Mouse (Mus musculus) brain, adult 2 months (tissue): ENCODE data around the gene Tatdn2.
"Not testable (repeated sequence)": the region's sequence is repeated elsewhere in the genome, so short reads cannot be mapped to it uniquely, and the experiment has no call there.

ENCODE experiments used
- DNase-seq: peaks from one replicate; pipeline ENCODE4 v3.0.0; 2011; ENCODE audit warnings: low read depth, low spot score

Gene Tatdn2

DNA sequence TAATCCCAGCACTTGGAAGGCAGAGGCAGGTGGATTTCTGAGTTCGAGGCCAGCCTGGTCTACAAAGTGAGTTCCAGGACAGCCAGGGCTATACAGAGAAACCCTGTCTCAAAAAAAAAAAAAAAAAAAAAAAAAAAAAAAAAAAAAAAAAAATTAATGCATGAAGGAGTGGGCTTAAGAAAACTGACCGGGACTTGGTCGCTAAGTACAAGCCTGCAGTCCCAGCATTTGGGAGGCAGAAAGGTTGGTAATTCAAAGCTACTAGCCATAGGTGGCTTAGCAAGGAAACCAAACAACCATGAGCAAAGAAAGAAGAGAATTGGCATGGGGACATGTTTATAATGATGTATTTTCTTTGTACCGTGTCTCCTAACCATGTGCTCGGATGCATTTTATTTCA is 16.5 kb downstream of the Tatdn2 start:
- not testable (repeated sequence) for DNase-seq

DNA sequence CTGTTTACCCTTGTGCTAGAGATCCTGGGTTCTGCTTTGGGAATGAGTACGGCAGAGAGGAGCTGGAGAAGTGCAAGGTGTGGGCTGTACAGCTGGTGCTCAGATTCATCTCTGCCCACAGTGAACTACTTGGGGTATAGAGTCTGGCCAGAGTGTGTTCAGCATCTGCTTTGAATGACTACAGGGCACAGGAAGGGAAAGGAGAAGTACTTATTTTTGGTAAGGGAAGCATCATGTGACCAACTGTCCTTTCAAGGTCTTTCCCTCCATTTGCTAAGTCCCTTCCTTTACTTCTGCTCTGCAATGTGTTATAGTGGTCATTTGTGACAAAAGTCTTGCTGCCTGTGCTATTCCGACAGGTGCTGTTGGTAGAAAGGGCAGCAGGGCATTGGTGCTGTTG is 17.4 kb downstream of the Tatdn2 start:
- peak; percentile 52 for DNase-seq

DNA sequence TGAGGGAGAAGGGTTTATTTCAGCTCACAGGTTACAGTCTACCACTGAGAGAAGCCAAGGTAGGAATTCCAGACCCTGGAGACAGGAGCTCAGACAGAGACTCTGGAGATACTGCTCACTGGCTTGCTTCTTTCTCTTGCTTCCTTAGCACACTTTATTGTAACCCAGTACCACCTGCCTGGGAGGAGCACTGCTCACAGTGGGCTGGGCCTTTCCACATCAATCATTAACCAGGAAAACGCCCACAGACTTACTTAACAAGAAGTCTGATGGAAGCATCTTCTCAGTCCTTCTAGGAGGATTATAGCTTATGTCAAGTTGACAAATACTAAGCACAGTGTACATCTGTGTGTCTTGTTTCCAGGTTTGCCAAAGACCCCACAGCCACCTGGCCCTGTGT is 17.9 kb downstream of the Tatdn2 start:
- DNase-seq = no peak

DNA sequence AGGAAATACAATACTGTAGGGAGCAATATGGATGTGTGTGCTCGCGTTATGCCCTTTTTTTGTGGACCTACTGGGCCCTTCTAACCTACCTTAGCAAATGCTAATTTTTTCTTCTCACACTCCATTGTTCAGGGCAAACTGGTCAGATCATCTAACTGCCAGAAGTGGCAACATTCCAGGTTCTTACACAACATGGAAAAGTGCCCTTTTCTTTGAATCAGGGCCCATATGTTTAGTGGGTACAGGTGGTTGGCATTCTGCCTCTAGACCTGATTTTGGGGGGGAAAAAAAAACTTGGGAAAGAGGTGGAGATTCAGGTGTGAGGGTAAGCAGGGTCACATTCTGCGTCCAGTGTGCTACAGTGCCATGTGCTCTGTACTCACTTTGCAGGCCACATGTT is 20.7 kb downstream of the Tatdn2 start:
- peak; percentile 75 for DNase-seq

DNA sequence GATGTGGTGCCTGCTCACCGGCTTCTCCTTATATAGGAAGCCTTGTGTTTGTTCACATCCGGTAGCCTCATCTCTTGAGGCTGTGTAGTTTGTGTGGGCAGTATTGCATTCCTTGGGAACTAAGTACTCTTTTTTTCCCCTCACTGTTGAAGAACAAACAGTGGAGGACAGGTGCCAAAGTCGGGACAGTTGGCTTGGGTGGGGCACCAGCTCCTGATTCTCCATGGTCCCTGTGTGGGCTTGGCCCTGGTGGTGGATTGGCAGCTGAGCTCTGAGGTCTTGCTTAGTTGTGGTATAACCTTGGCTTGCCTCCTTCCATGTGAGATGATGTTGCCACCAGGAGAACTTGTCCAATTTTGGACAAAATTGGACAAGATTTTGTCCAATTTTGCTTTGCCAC is 23.0 kb downstream of the Tatdn2 start, which contains the start of gene Ghrl:
Gene Ghrl (minus strand): TSS at position 3 of the 400 bp plus-strand sequence.
- DNase-seq = no peak

DNA sequence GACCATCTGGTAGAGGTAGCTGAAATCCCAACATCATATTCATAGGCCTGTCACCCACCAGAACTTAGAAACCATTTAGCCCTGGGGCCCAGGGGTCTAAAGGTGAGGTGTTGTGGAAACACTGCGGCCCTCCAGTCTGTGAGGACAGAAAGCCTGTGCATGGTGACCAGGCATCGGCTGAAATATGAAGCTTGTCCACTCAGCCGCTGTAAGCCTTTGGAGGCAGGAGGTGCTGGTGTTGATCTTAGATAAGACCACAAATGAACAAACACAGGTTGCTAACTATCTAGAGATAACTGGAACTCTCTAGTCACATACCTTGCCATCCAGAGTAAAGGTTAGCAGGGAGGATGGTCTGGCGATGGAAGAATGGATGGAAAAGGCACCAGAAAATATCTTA is 24.2 kb downstream of the Tatdn2 start:
- no peak for DNase-seq

DNA sequence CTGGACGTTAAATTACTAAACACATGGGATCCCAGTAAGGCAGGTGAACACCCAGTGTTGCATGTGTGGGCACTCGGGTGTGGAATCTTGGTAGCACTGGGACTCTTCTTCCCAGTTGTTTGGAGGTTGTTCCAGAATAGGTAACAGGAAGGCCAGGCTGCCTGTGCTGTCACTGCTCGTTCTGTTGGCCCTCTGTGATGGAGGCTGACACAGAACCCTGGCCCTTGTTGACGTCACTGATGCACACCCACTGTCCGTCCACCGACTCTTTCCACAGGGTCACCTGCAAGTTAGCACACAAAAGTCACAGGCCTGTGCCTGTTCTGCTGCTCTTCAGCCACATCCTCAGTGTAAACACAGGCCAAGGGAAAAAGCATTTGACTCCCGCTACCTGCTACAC is 31.3 kb downstream of the Tatdn2 start:
- DNase-seq = no peak

DNA sequence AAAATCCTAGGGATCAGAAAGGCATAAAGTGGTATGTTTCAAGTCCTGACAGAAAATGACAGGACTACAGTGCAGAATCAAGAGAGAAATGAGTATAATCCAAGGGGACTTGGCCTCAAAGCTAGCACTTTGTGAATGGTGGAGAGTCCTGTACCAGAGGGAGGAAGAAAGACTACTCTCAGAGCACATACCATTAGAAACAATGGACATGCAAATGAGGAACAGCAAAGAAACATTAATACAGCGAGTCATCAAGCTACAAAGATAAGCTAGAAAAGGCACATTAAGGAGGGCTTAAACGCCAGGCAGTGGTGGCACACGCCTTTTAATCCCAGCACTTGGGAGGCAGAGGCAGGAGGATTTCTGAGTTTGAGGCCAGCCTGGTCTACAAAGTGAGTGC is 34.4 kb downstream of the Tatdn2 start:
- DNase-seq = no peak

DNA sequence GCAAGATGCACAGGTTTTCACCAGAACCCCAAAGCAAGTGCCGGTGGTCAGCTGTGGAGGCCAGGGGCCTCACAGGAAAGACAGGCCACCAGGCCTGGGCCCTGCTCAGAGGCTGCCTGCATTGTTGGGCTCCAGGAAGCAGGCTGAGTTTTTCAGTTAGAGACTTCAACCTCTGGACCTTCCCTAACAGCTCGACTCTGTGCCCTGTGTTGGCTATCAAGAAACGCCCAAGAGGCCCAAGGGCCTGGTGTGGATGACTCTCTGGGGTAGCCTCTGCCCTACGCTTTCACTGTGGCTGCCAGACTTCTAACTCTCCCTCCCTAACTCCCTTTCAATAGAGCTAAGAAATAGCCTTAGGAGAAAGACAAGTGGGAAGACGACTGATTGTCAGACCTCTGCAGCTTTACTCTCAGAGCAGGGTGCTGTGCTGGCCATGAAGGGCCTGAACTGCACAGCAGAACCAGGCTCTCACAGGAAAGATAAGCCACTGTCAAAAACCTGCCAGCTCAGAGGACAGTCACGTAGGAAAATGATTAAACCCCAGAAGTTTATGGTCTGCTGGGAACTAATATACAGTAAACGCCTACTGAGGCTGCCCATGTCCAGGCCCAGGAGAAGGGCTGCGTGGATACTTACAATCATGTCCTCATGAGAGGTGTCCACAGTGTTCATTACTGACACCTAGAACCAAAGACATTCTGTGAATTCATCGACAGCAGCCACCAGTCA is 40.6 kb downstream of the Tatdn2 start:
- DNase-seq = no peak

DNA sequence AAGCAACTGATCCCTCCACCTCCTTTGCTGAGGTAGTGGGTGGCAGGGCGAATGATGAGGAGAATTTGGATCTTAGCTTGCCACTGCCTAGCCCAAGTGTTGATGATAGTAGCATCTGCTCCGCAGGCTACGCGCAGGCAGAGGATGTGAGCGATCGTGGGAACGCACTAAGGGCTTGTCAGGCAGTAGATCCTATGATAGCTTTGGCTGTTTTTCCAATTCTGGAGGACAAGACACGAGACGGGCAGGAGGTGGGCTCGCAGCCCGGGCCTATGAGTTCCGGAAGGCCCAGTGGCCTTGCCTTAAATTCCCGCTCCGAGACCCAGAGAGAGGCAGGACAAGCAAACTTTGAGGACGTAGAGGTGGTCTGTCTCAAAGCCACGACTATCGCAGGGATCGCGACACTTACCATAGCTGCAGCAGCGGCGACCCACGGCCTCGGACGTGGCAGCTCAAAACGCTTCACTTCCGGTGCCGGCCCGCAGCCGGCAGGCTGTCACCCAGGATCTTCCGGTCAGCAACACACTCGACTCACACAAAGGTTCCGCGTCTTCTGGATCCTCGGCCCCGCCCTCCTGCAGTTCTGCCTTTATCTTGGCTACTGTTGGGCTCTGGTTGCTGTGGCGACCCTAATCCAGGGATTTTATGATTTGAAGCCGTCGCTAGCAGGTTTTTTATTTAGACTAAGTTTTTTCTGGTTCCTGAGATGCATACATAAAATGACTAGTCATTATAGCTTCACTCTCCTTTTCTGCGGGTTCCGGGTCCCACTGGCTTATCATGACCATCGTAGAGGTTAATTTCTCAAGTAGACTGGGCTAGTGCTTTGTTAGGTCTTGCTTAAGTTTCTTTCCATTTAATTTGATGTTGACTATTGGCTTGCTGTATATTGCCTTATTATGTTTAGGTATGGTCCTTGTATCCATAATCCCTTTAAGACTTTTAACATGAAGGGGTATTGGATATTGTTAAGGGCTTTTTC is 43.7 kb downstream of the Tatdn2 start, which contains the start of gene Sec13:
Gene Sec13 (minus strand): TSS at position 508 of the 982 bp plus-strand sequence.
- peak; percentile 96 for DNase-seq

DNA sequence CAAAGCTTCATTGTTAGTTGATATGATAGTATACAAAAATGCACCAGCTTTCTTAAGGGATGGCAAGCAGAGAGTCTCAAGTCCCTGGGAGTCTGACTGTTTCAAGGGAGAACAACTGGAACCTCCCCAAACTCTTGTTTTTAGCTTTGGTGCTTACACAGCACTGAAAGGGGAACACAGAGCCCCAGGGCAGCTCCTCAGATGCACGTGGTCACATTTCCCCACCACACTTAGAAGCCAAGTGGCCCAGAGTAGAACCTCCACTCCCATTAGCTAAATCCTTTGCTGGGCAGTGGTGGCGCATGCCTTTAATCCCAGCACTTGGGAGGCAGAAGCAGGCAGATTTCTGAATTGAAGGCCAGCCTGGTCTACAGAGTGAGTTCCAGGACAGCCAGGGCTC is 44.6 kb downstream of the Tatdn2 start:
- peak; percentile 51 for DNase-seq

DNA sequence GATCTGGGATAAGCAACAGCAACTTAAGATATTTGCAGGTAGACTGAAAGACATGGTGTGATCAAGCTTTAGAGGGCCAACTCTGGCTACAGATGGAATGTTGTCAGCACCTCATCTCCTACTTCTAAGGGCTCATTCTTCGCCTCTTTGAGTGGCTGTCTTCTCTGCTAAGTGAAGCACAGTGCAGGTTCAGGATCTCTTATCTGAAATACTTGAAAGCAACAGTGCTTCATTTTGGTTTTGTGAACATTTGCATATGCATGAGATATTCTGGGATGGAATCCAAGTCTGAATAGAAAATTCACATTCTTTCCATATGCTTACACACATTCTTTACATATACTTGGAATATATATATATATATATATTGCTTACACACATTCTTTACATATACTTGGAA is 45.5 kb downstream of the Tatdn2 start:
- peak; percentile 77 for DNase-seq

DNA sequence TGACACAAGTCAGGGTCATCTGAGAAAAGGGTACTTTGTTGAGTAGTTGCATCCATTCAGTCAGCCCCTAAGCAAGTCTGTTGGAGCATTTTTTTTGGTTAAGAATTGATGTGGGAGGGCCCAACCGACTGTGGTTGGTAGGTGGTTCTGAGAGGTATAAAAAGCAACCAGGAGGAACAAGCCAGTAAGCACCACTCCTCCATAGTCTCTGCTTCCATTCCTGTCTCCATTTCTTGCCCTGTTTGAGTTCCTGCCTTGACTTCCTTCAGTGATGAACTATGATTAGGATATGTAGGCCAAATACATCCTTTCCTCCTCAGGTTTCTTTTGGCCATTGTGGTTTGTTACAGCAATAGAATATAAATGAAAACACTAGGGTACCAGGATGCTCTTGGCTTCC is 46.3 kb downstream of the Tatdn2 start:
- peak; percentile 59 for DNase-seq

DNA sequence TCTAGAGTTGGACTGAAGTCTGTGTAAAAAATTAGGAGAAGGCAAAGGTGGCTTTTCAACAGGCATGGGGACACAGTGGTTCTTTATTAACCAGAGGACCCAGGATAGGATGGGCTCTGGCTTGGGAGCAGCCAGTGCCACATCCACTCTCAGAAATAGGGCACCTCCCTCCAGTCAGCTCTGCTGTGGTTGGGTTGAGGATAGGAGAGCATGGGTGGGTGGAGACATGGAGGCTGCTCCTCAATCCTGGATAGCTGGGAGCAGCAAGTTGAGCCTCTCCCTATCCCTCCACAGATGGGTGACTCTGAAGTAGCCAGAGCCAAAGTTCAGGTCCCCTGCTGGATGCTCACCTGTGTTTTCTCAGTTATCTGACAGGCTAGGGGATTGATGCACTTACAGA is 48.3 kb downstream of the Tatdn2 start:
- DNase-seq = no peak

DNA sequence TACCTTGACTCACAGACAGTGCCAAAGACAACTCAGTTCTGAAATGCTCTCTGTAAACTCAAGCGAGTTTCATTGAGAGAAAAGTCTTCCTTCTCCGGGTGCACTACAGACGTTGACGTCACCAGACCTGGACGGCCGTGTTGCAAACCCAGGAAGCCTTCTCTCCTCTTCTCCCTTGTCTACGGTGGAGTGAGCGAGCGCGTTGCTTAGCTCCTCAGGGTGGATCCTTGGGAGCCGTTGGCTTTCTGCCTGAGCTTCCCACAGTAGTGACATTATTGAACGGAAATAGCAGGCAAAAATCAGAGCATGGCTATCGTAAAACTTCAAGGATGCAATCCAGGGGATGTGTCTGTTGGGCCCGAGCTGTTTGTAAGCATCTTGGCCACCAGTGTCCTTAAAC is 50.4 kb downstream of the Tatdn2 start:
- DNase-seq = peak; percentile 64

DNA sequence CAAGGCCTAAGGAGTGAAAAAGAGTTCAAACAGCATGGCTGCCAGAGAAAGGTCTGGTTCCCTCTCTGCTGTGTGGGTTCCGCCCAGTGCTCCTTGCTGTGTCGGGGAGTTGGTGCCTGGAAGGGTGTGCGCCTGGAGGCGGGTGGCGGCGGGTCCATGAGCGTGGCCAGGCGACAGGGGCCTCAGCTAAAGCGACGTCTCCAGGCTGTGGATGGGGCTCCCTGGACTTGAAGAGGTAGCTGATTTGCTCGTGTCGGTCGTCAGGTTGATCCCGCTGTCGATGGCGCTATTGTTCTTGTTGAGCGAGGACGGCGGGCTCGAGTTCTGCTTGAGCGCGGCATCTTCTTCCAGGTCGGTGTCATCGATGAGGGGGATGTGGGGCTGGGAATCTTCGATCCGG is 51.5 kb downstream of the Tatdn2 start:
- DNase-seq = no peak

DNA sequence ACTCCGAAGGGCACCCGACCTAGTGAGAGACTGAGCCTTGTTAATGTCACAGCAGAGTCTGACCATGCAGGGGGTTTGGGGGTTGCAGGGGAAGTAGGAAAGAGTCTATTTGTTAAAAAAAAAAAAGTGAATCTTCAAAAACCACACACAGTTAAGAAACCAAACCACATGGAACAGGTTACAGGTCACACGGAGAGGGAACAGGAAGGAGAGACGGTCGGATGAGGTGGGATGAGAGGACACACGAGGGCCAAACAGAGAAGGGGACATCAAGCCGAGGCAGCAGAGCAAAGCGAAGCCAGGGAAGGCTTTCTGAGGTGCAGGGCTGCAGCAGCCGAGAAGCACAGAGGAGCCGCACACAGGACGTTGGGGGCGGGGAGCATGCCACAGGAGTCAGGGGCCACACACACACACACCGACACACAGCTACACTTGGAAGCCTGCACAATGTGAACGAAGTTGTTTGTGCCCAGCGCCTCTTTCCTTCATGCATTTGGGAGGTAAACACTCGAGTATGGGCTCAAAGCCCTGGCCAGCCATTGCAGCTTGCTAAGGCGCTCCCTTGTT is 52.4 kb downstream of the Tatdn2 start:
- no peak for DNase-seq
